Mouse (Mus musculus): ENCODE data around the gene Sntg2.

GRCm38 (mm10) chr12:30201031-30201430 lies 172.1 kb downstream of the Sntg2 start:
- TF ChIP-seq POLR2A (IDR thresholded peaks at IDR 0.05; ENCODE audit: control insufficient read depth, low read depth, low read length) (no peak), CTCF (IDR thresholded peaks at IDR 0.05; ENCODE audit: control insufficient read depth, insufficient read depth, insufficient replicate concordance, low read depth, low read length) (no peak)
